Comparison of ENCODE assay signal across 14 mouse cellular contexts in genomic region chr13:49188966-49189360, GRCm38 (mm10). TPM values are rescaled to one million over a fixed set of nuclear protein-coding genes. Genes with fewer than 3 reads are reported as not detected.
A peak's percentile ranks its signal among the peaks of the same experiment; 100 is the strongest.
DNase-seq lines count a peak whose midpoint lies in the region; ATAC-seq and TF ChIP-seq lines count a peak whose summit lies in the region.
"Had no signal": no experiment of that assay in that cellular context is flagged by ENCODE, and none has a peak within 500 bp of the region (broad histone marks: within the 10 kb centered on the region; RNA-seq: fewer than 3 reads in every experiment).

No protein-coding gene starts in this region.

- H3K4me3 ChIP-seq in heart, embryonic 15.5 days = no peak overlapping the region; the same call in 1 of the 2 replicates
- H3K4me3 ChIP-seq in liver, adult 2 months (ENCODE audit: insufficient read depth, low read depth, low read length) = peak overlapping the region; percentile 86
- peak overlapping the region; percentile 36 for H3K4me3 ChIP-seq in myocyte
- H3K4me3 ChIP-seq in midbrain, embryonic 10.5 days = no peak overlapping the region

- H3ac ChIP-seq in myocyte (ENCODE audit: control insufficient read depth, insufficient read length) = no peak overlapping the region

- intact Hi-C loops in heart, postnatal 36 days (cut with DNase I) = loop anchor here (5.0 kb wide), 1 partner anchor 322 kb away; no protein-coding TSS in a partner anchor

- H3K27ac ChIP-seq in heart, embryonic 15.5 days = 0 out of 2 replicates have a peak overlapping the region, but pooled peaks have one; percentile 92
- peak overlapping the region; percentile 86 for H3K27ac ChIP-seq in liver, adult 2 months (replicated peaks; ENCODE audit: insufficient read depth, low read depth, low read length)
- no peak overlapping the region for H3K27ac ChIP-seq in midbrain, embryonic 10.5 days (replicated peaks)
- H3K27ac ChIP-seq: midbrain, embryonic 13.5 days had no signal

- no peaks in the 10 kb centered on the region for H3K27me3 ChIP-seq in heart, embryonic 15.5 days
- H3K27me3 ChIP-seq in liver, adult 2 months (ENCODE audit: control insufficient read depth, insufficient read depth, low read length) = no peaks in the 10 kb centered on the region
- H3K27me3 ChIP-seq in myocyte (ENCODE audit: control insufficient read depth, insufficient read depth, insufficient read length) = no peaks in the 10 kb centered on the region
- peaks cover 49% of the 10 kb centered on the region for H3K27me3 ChIP-seq in midbrain, embryonic 10.5 days (ENCODE audit: low read depth, poor library complexity, severe bottlenecking)

- no peak overlapping the region for H3K9ac ChIP-seq in heart, embryonic 15.5 days
- peak overlapping the region; percentile 95 for H3K9ac ChIP-seq in liver, adult 2 months (ENCODE audit: low read depth, low read length)
- H3K9ac ChIP-seq: midbrain, embryonic 13.5 days had no signal

- DNase-seq in heart, postnatal 36 days = no peak
- peak; percentile 76 for DNase-seq in liver, adult 2 months (ENCODE audit: extremely low read depth, low read depth, low spot score)
- no peak for DNase-seq in liver
- peak; percentile 33 to 38 for DNase-seq in kidney, postnatal 36 days
- no peak for DNase-seq in cerebellum, postnatal 36 days
- DNase-seq in midbrain, embryonic 10.5 days (ENCODE audit: low spot score) = no peak
- DNase-seq: adrenal gland, postnatal 25 days; cerebellum, adult 8-10 months; gastrocnemius, postnatal 36 days; lung, adult 2 months; thymus, adult 18-20 months had no signal

- no peak for ATAC-seq in heart, embryonic 15.5 days (replicated peaks; ENCODE audit: insufficient number of reproducible peaks, insufficient read depth, low FRiP score, low read depth)

- no peak for TF ChIP-seq CTCF in liver, adult 2 months (IDR thresholded peaks at IDR 0.05; ENCODE audit: low read depth, low read length)

- no peaks in the 10 kb centered on the region for H3K36me3 ChIP-seq in heart, embryonic 15.5 days
- no peaks in the 10 kb centered on the region for H3K36me3 ChIP-seq in liver, adult 2 months (ENCODE audit: control insufficient read depth, insufficient read depth, low read length)
- no peaks in the 10 kb centered on the region for H3K36me3 ChIP-seq in myocyte (ENCODE audit: control insufficient read depth, insufficient read depth)
- H3K36me3 ChIP-seq in midbrain, embryonic 10.5 days = no peaks in the 10 kb centered on the region
- H3K36me3 ChIP-seq: midbrain, embryonic 13.5 days had no signal

- TF ChIP-seq POLR2A in liver, adult 2 months (IDR thresholded peaks at IDR 0.05; ENCODE audit: extremely low read depth, insufficient read depth, low read length) = 0 out of 2 replicates have a peak, but pooled peaks have one; percentile 21
- TF ChIP-seq POLR2A in myocyte (IDR thresholded peaks at IDR 0.05; ENCODE audit: insufficient read length, low read depth) = no peak

- H3K79me2 ChIP-seq in liver, adult 2 months (ENCODE audit: control insufficient read depth, insufficient read depth, low read length) = peaks cover 14% of the 10 kb centered on the region
- no peaks in the 10 kb centered on the region for H3K79me2 ChIP-seq in myocyte (ENCODE audit: control insufficient read depth, insufficient read depth)

- 66% methylated on average over 2 of the region's 2 CpGs for WGBS in heart, embryonic 15.5 days
- 21% methylated on average over 2 of the region's 2 CpGs for WGBS in liver, adult 2 months
- 60% methylated on average over 2 of the region's 2 CpGs for WGBS in midbrain, embryonic 10.5 days

- H3K4me1 ChIP-seq in heart, embryonic 15.5 days (replicated peaks) = peaks cover 62% of the 10 kb centered on the region
- peaks cover 35% of the 10 kb centered on the region for H3K4me1 ChIP-seq in liver, adult 2 months (ENCODE audit: control insufficient read depth, insufficient read depth, low read length)
- peaks cover 44% of the 10 kb centered on the region for H3K4me1 ChIP-seq in midbrain, embryonic 10.5 days

- H3K9me3 ChIP-seq in heart, embryonic 15.5 days (replicated peaks) = no peaks in the 10 kb centered on the region
- H3K9me3 ChIP-seq in midbrain, embryonic 10.5 days (replicated peaks) = no peaks in the 10 kb centered on the region
- H3K9me3 ChIP-seq: midbrain, embryonic 13.5 days had no signal

- H3K4me2 ChIP-seq in heart, embryonic 15.5 days = peak overlapping the region; percentile 99
- H3K4me2 ChIP-seq in myocyte (ENCODE audit: low read depth) = peak overlapping the region; percentile 77

TF ChIP-seq in myocyte, 11 proteins besides CTCF, POLR2A, EP300 and RAD21:
- no peak for TF ChIP-seq USF1 (IDR thresholded peaks at IDR 0.05; ENCODE audit: low read depth)

RNA-seq across cellular contexts. Expression of gene Ninj1, which starts 1.7 kb away (rescaled TPM):
- 70.2 and 75.7 TPM in 2 replicates for polyA plus RNA-seq in heart, embryonic 15.5 days (2015; fragmentation: Nextera tagmentation; extraction: Ambion mirVana)
- total RNA-seq in heart, postnatal 36 days (2021) = 100 to 1,000 TPM; 110 to 136 TPM
- 178 TPM in 2 replicates for total RNA-seq in liver, adult 2 months (2014; rRNA removed)
- polyA plus RNA-seq in liver, adult 2 months (2012; rRNA removed) = 1,040 and 1,373 TPM in 2 replicates
- polyA plus RNA-seq in myocyte (2012; fragmentation: generic; extraction: Trizol) = 124 TPM
- 23.1 and 24.3 TPM in 2 replicates for polyA plus RNA-seq in midbrain, embryonic 10.5 days (2016; fragmentation: Nextera tagmentation; extraction: Ambion mirVana)

RNA-seq across cellular contexts. Expression of gene Card19, which starts 26.9 kb away (rescaled TPM):
- polyA plus RNA-seq in heart, embryonic 15.5 days (2015; fragmentation: Nextera tagmentation; extraction: Ambion mirVana) = 121 and 126 TPM in 2 replicates
- 100 to 1,000 TPM; 152 to 164 TPM for total RNA-seq in heart, postnatal 36 days (2021)
- total RNA-seq in liver, adult 2 months (2014; rRNA removed) = 11.2 and 15.3 TPM in 2 replicates
- 35.4 and 38.0 TPM in 2 replicates for polyA plus RNA-seq in liver, adult 2 months (2012; rRNA removed)
- 180 TPM for polyA plus RNA-seq in myocyte (2012; fragmentation: generic; extraction: Trizol)
- 23.1 and 23.3 TPM in 2 replicates for polyA plus RNA-seq in midbrain, embryonic 10.5 days (2016; fragmentation: Nextera tagmentation; extraction: Ambion mirVana)

RNA-seq across cellular contexts. Expression of gene Wnk2, which starts 41.1 kb away (rescaled TPM):
- polyA plus RNA-seq in heart, embryonic 15.5 days (2015; fragmentation: Nextera tagmentation; extraction: Ambion mirVana) = 1.4 and 2.0 TPM in 2 replicates
- 10 to 100 TPM; 75.0 to 77.2 TPM for total RNA-seq in heart, postnatal 36 days (2021)
- total RNA-seq in liver, adult 2 months (2014; rRNA removed) = 0.07 and 0.09 TPM in 2 replicates
- polyA plus RNA-seq in liver, adult 2 months (2012; rRNA removed) = 0.15 and 0.16 TPM in 2 replicates
- not detected for polyA plus RNA-seq in myocyte (2012; fragmentation: generic; extraction: Trizol)
- polyA plus RNA-seq in midbrain, embryonic 10.5 days (2016; fragmentation: Nextera tagmentation; extraction: Ambion mirVana) = 4.3 and 6.9 TPM in 2 replicates

RNA-seq across cellular contexts. Expression of gene Susd3, which starts 59.5 kb away (rescaled TPM):
- 1.6 and 2.5 TPM in 2 replicates for polyA plus RNA-seq in heart, embryonic 15.5 days (2015; fragmentation: Nextera tagmentation; extraction: Ambion mirVana)
- total RNA-seq in heart, postnatal 36 days (2021) = 1 to 10 TPM; 1.1 to 1.3 TPM
- total RNA-seq in liver, adult 2 months (2014; rRNA removed) = 0.18 and 0.27 TPM in 2 replicates
- 0.49 and 1.1 TPM in 2 replicates for polyA plus RNA-seq in liver, adult 2 months (2012; rRNA removed)
- 2.2 TPM for polyA plus RNA-seq in myocyte (2012; fragmentation: generic; extraction: Trizol)
- polyA plus RNA-seq in midbrain, embryonic 10.5 days (2016; fragmentation: Nextera tagmentation; extraction: Ambion mirVana) = 1.0 and 1.2 TPM in 2 replicates

Comparison
In these comparisons a context has a peak if more than half of its experiments do, and no peak if none do; other contexts are left out.
1. DNase-seq: peak in liver, adult 2 months (single experiment) and kidney, postnatal 36 days (2 of 2); none in heart, postnatal 36 days (0 of 2), liver (single experiment), cerebellum, postnatal 36 days (0 of 2) and midbrain, embryonic 10.5 days (single experiment).
2. H3K4me3 ChIP-seq: peak in liver, adult 2 months (single experiment) and myocyte (single experiment); none in heart, embryonic 15.5 days (single experiment) and midbrain, embryonic 10.5 days (single experiment).